Mouse (Mus musculus): ENCODE results near the gene Sh3gl3. TPM values are rescaled to one million over a fixed set of nuclear protein-coding genes. Genes with fewer than 3 reads are reported as not detected.
A peak's percentile ranks its signal among the peaks of the same experiment; 100 is the strongest.

Sh3gl3 gene
- polyA plus RNA-seq, 1 experiment from 2014 or later, result 44.8 TPM

GRCm38 (mm10) chr7:82204014-82204784 lies 30.6 kb downstream of the Sh3gl3 start:
- 74% methylated on average over 12 of the region's 12 CpGs for WGBS
- no peaks in the 10 kb centered on the region; the same call in 1 of the 2 replicates for H3K4me1 ChIP-seq (replicated peaks)
- H3K9me3 ChIP-seq, result no peaks in the 10 kb centered on the region
- no peak overlapping the region for H3K27ac ChIP-seq
- H3K4me3 ChIP-seq (replicated peaks), result no peak overlapping the region
- H3K27me3 ChIP-seq, result no peaks in the 10 kb centered on the region
- no peak for ATAC-seq
- no peaks in the 10 kb centered on the region for H3K36me3 ChIP-seq
- H3K9ac ChIP-seq (replicated peaks), result no peak overlapping the region
- no peak overlapping the region for H3K4me2 ChIP-seq (replicated peaks)

GRCm38 (mm10) chr7:82204975-82205374 lies 31.3 kb downstream of the Sh3gl3 start:
- Histone ChIP-seq H3K9me3 (no peaks in the 10 kb centered on the region), H3K27me3 (no peaks in the 10 kb centered on the region), H3K4me3 (replicated peaks) (no peak overlapping the region), H3K4me1 (replicated peaks) (no peaks in the 10 kb centered on the region; the same call in 1 of the 2 replicates), H3K36me3 (no peaks in the 10 kb centered on the region), H3K27ac (no peak overlapping the region), H3K4me2 (replicated peaks) (no peak overlapping the region), H3K9ac (replicated peaks) (no peak overlapping the region)
- 91% methylated on average over 3 of the region's 3 CpGs for WGBS
- no peak for ATAC-seq

- WGBS, result 95% methylated on average over 8 of the region's 8 CpGs
- H3K9me3 ChIP-seq, result no peaks in the 10 kb centered on the region
- H3K36me3 ChIP-seq, result no peaks in the 10 kb centered on the region
- H3K27ac ChIP-seq, result no peak overlapping the region
- H3K4me1 ChIP-seq (replicated peaks), result no peaks in the 10 kb centered on the region; the same call in 1 of the 2 replicates
- H3K4me3 ChIP-seq (replicated peaks), result no peak overlapping the region
- H3K9ac ChIP-seq (replicated peaks), result no peak overlapping the region
- H3K27me3 ChIP-seq, result no peaks in the 10 kb centered on the region
- no peak overlapping the region for H3K4me2 ChIP-seq (replicated peaks)
- no peak for ATAC-seq
Observed at GRCm38 (mm10) chr7:82206787-82207186, 33.1 kb downstream of the Sh3gl3 start.

- 42% methylated on average over 9 of the region's 9 CpGs for WGBS
- Histone ChIP-seq H3K27ac (peak overlapping the region; percentile 26; the same call in 1 of the 2 replicates), H3K36me3 (no peaks in the 10 kb centered on the region), H3K9ac (replicated peaks) (no peak overlapping the region), H3K4me1 (replicated peaks) (peaks cover 15% of the 10 kb centered on the region), H3K4me2 (replicated peaks) (no peak overlapping the region), H3K4me3 (replicated peaks) (no peak overlapping the region), H3K9me3 (no peaks in the 10 kb centered on the region), H3K27me3 (0 out of 2 replicates have a peak, but pooled peaks cover 2% of the 10 kb centered on the region)
- 0 out of 2 replicates have a peak, but pooled peaks have one; percentile 37 for ATAC-seq
Observed at GRCm38 (mm10) chr7:82221380-82221933, 47.8 kb downstream of the Sh3gl3 start.

GRCm38 (mm10) chr7:82223906-82224846 lies 50.5 kb downstream of the Sh3gl3 start:
- H3K4me2 ChIP-seq (replicated peaks), result no peak overlapping the region
- no peak overlapping the region for H3K27ac ChIP-seq
- 0 out of 2 replicates have a peak, but pooled peaks cover 2% of the 10 kb centered on the region for H3K27me3 ChIP-seq
- H3K4me3 ChIP-seq (replicated peaks), result no peak overlapping the region
- H3K36me3 ChIP-seq, result no peaks in the 10 kb centered on the region
- ATAC-seq, result no peak
- H3K9me3 ChIP-seq, result no peaks in the 10 kb centered on the region
- H3K4me1 ChIP-seq (replicated peaks), result peaks cover 15% of the 10 kb centered on the region
- WGBS, result 27% methylated on average over 10 of the region's 10 CpGs
- H3K9ac ChIP-seq (replicated peaks), result no peak overlapping the region

GRCm38 (mm10) chr7:82233201-82233600 lies 59.6 kb downstream of the Sh3gl3 start:
- H3K4me2 ChIP-seq (replicated peaks), result no peak overlapping the region
- H3K4me1 ChIP-seq (replicated peaks), result peaks cover 23% of the 10 kb centered on the region
- H3K4me3 ChIP-seq (replicated peaks), result no peak overlapping the region
- H3K36me3 ChIP-seq, result no peaks in the 10 kb centered on the region
- WGBS, result 73% methylated on average over 7 of the region's 7 CpGs
- no peak for ATAC-seq
- no peak overlapping the region for H3K9ac ChIP-seq (replicated peaks)
- no peak overlapping the region for H3K27ac ChIP-seq
- H3K9me3 ChIP-seq, result no peaks in the 10 kb centered on the region
- H3K27me3 ChIP-seq, result no peaks in the 10 kb centered on the region

- H3K4me2 ChIP-seq (replicated peaks), result no peak overlapping the region
Observed at GRCm38 (mm10) chr7:82234010-82234897, 60.6 kb downstream of the Sh3gl3 start.

GRCm38 (mm10) chr7:82234898-82235290 lies 61.3 kb downstream of the Sh3gl3 start:
- ATAC-seq, result no peak
- Histone ChIP-seq H3K36me3 (no peaks in the 10 kb centered on the region), H3K27me3 (no peaks in the 10 kb centered on the region), H3K4me2 (replicated peaks) (no peak overlapping the region), H3K9ac (replicated peaks) (no peak overlapping the region), H3K27ac (no peak overlapping the region), H3K4me1 (replicated peaks) (peaks cover 23% of the 10 kb centered on the region), H3K4me3 (replicated peaks) (no peak overlapping the region), H3K9me3 (no peaks in the 10 kb centered on the region)
- WGBS, result 37% methylated on average over 3 of the region's 4 CpGs

More at GRCm38 (mm10) chr7:82234010-82234897, 60.6 kb downstream of the Sh3gl3 start:
- WGBS, result 50% methylated on average over 11 of the region's 11 CpGs
- H3K9me3 ChIP-seq, result no peaks in the 10 kb centered on the region
- H3K9ac ChIP-seq (replicated peaks), result no peak overlapping the region
- H3K4me3 ChIP-seq (replicated peaks), result no peak overlapping the region
- H3K27ac ChIP-seq, result no peak overlapping the region
- H3K27me3 ChIP-seq, result no peaks in the 10 kb centered on the region
- peaks cover 23% of the 10 kb centered on the region for H3K4me1 ChIP-seq (replicated peaks)
- H3K36me3 ChIP-seq, result no peaks in the 10 kb centered on the region
- ATAC-seq, result no peak

GRCm38 (mm10) chr7:82235486-82235885 lies 61.8 kb downstream of the Sh3gl3 start:
- Histone ChIP-seq H3K4me1 (replicated peaks) (peaks cover 23% of the 10 kb centered on the region), H3K27me3 (no peaks in the 10 kb centered on the region), H3K36me3 (no peaks in the 10 kb centered on the region), H3K9ac (replicated peaks) (no peak overlapping the region), H3K4me2 (replicated peaks) (no peak overlapping the region), H3K4me3 (replicated peaks) (no peak overlapping the region), H3K27ac (no peak overlapping the region), H3K9me3 (no peaks in the 10 kb centered on the region)
- no peak for ATAC-seq
- WGBS, result 76% methylated on average over 9 of the region's 9 CpGs

GRCm38 (mm10) chr7:82236152-82236898 lies 62.7 kb downstream of the Sh3gl3 start:
- no peak overlapping the region for H3K4me2 ChIP-seq (replicated peaks)
- H3K27me3 ChIP-seq, result no peaks in the 10 kb centered on the region
- H3K9me3 ChIP-seq, result no peaks in the 10 kb centered on the region
- H3K4me3 ChIP-seq (replicated peaks), result no peak overlapping the region
- H3K9ac ChIP-seq (replicated peaks), result no peak overlapping the region
- ATAC-seq, result no peak
- no peak overlapping the region for H3K27ac ChIP-seq
- peaks cover 18% of the 10 kb centered on the region for H3K4me1 ChIP-seq (replicated peaks)
- no peaks in the 10 kb centered on the region for H3K36me3 ChIP-seq
- 72% methylated on average over 10 of the region's 11 CpGs for WGBS

- no peak overlapping the region for H3K4me2 ChIP-seq (replicated peaks)
- 78% methylated on average over 4 of the region's 4 CpGs for WGBS
Observed at GRCm38 (mm10) chr7:82236899-82237162, 63.2 kb downstream of the Sh3gl3 start.

More at GRCm38 (mm10) chr7:82236899-82237162, 63.2 kb downstream of the Sh3gl3 start:
- Histone ChIP-seq H3K27ac (no peak overlapping the region), H3K9me3 (no peaks in the 10 kb centered on the region), H3K4me1 (replicated peaks) (peaks cover 17% of the 10 kb centered on the region), H3K36me3 (no peaks in the 10 kb centered on the region), H3K27me3 (no peaks in the 10 kb centered on the region), H3K4me3 (replicated peaks) (no peak overlapping the region), H3K9ac (replicated peaks) (no peak overlapping the region)
- no peak for ATAC-seq
